Mouse (Mus musculus): ENCODE measurements at regions not wholly inside any gene's neighbourhood (a gene's known extent, or its start where the extent isn't known, plus 50 kb on each side); places are given as distances from the start of the nearest gene placed in this dataset.

- TF ChIP-seq POLR2A (IDR thresholded peaks at IDR 0.05; ENCODE audit: control insufficient read depth, extremely low read depth, insufficient read depth, low read length, poor library complexity): no peak
- TF ChIP-seq CTCF (IDR thresholded peaks at IDR 0.05; ENCODE audit: borderline replicate concordance, control insufficient read depth, extremely low read depth, insufficient read depth, low read length, poor library complexity): no peak
Measured at GRCm38 (mm10) chr5:67544028-67544589, 63.6 kb upstream of the Shisa3 start.
